Mouse (Mus musculus) CH12.LX (cell line): Measurements from ENCODE around the gene Sypl2. TPM values are rescaled to one million over a fixed set of nuclear protein-coding genes. Genes with fewer than 3 reads are reported as not detected.

Experiments
- DNase-seq: peaks from one replicate; pipeline ENCODE4 v3.0.0-alpha.2; 2013; ENCODE audit errors: extremely low read depth
- H3K27ac ChIP-seq: 2 replicates; pipeline ENCODE4 v1.5.1; 2012; ENCODE audit warnings: low read depth, mild to moderate bottlenecking, control low read depth, moderate library complexity; ENCODE audit not compliant: insufficient read depth
- H3K27me3 ChIP-seq: replicated peaks from 2 replicates; pipeline ENCODE3; 2012; ENCODE audit warnings: inconsistent platforms
- H3K36me3 ChIP-seq, 2 experiments: replicated peaks in 1 of 2; 2 replicates each; pipeline versions ENCODE3 to v1.6.1; 2012; ENCODE audit warnings: inconsistent platforms in 1 of 2, low read length in 1 of 2, mild to moderate bottlenecking in 1 of 2, mixed read lengths in 1 of 2, moderate library complexity in 1 of 2; ENCODE audit not compliant: control insufficient read depth in 1 of 2, insufficient read depth in 1 of 2
- H3K4me1 ChIP-seq, 2 experiments: 2 replicates each; pipeline ENCODE4 v1.6.1; 2012; ENCODE audit warnings: inconsistent platforms in 1 of 2, moderate library complexity in 1 of 2; ENCODE audit not compliant: insufficient read depth in 2 of 2, control insufficient read depth in 1 of 2
- H3K4me2 ChIP-seq: 2 replicates; pipeline ENCODE4 v1.6.1; 2012; ENCODE audit warnings: low read depth, mild to moderate bottlenecking, control low read depth; ENCODE audit not compliant: poor library complexity, insufficient read depth, severe bottlenecking
- H3K4me3 ChIP-seq, 3 experiments: fragments of 150-350 bp in 1 of 3; sonication (generic) in 1 of 3; replicated peaks in 1 of 3; 2 replicates each; pipeline versions ENCODE3 to v1.5.1; 2011 to 2012; ENCODE audit warnings: low read depth in 2 of 3, low read length in 2 of 3, mild to moderate bottlenecking in 2 of 3, moderate library complexity in 2 of 3, control low read depth in 1 of 3, improper control_type of control experiment in 1 of 3, inconsistent platforms in 1 of 3, mixed read lengths in 1 of 3; ENCODE audit not compliant: poor library complexity in 1 of 3
- H3K79me2 ChIP-seq: replicated peaks from 2 replicates; pipeline ENCODE4 v1.6.1; 2012; ENCODE audit warnings: mild to moderate bottlenecking, moderate library complexity; ENCODE audit not compliant: control insufficient read depth, poor library complexity, insufficient read depth, severe bottlenecking; ENCODE audit errors: extremely low read depth
- H3K9ac ChIP-seq: 2 replicates; pipeline ENCODE4 v1.6.1; 2012; ENCODE audit warnings: low read depth, mild to moderate bottlenecking, control low read depth, moderate library complexity; ENCODE audit not compliant: insufficient read depth
- H3K9me3 ChIP-seq: replicated peaks from 2 replicates; pipeline ENCODE3; 2012; ENCODE audit warnings: low read length, inconsistent platforms, mixed read lengths
- BHLHE40 ChIP-seq: IDR thresholded peaks from 2 replicates; pipeline ENCODE4 v1.6.1; 2011; ENCODE audit warnings: mild to moderate bottlenecking, low read depth, low read length, improper control_type of control experiment
- CHD2 ChIP-seq: IDR thresholded peaks from 2 replicates; pipeline ENCODE4 v1.6.1; 2011; ENCODE audit warnings: low read length, improper control_type of control experiment
- CTCF ChIP-seq, 2 experiments: IDR thresholded peaks in 1 of 2; conservative IDR thresholded peaks in 1 of 2; 2 replicates each; pipeline ENCODE4 v1.5.1; 2011 to 2012; ENCODE audit warnings: low read depth in 2 of 2, low read length in 2 of 2, improper control_type of control experiment in 1 of 2, inconsistent platforms in 1 of 2, mild to moderate bottlenecking in 1 of 2, moderate library complexity in 1 of 2
- E2F4 ChIP-seq: IDR thresholded peaks from 2 replicates; pipeline ENCODE4 v1.6.1; 2011; ENCODE audit warnings: low read depth, low read length, improper control_type of control experiment; ENCODE audit not compliant: insufficient replicate concordance
- ELF1 ChIP-seq: IDR thresholded peaks from 2 replicates; pipeline ENCODE4 v1.6.1; 2014; ENCODE audit warnings: low read depth, mild to moderate bottlenecking, inconsistent platforms, low read length, improper control_type of control experiment
- EP300 ChIP-seq: IDR thresholded peaks from 2 replicates; pipeline ENCODE4 v1.6.1; 2011; ENCODE audit warnings: low read length, improper control_type of control experiment
- ETS1 ChIP-seq: conservative IDR thresholded peaks from 2 replicates; pipeline ENCODE4 v1.6.1; 2012; ENCODE audit warnings: low read depth, mild to moderate bottlenecking, inconsistent platforms, low read length, improper control_type of control experiment, moderate library complexity
- GABPA ChIP-seq: IDR thresholded peaks from 2 replicates; pipeline ENCODE4 v1.6.1; 2012; ENCODE audit warnings: low read depth, low read length, improper control_type of control experiment, inconsistent platforms; ENCODE audit not compliant: insufficient replicate concordance
- HCFC1 ChIP-seq: IDR thresholded peaks from 2 replicates; pipeline ENCODE4 v1.6.1; 2012; ENCODE audit warnings: low read depth, mild to moderate bottlenecking, inconsistent platforms, low read length, improper control_type of control experiment
- JUN ChIP-seq: IDR thresholded peaks from 2 replicates; pipeline ENCODE4 v1.6.1; 2011; ENCODE audit warnings: low read depth, mild to moderate bottlenecking, low read length, improper control_type of control experiment, moderate library complexity; ENCODE audit not compliant: insufficient read depth
- JUND ChIP-seq: conservative IDR thresholded peaks from 2 replicates; pipeline ENCODE4 v1.6.1; 2011; ENCODE audit warnings: low read depth, low read length, improper control_type of control experiment
- MAFK ChIP-seq: IDR thresholded peaks from 2 replicates; pipeline ENCODE4 v1.6.1; 2011; ENCODE audit warnings: low read length, improper control_type of control experiment; ENCODE audit not compliant: insufficient replicate concordance
- MAX ChIP-seq: IDR thresholded peaks from 2 replicates; pipeline ENCODE4 v1.6.1; 2011; ENCODE audit warnings: low read length, improper control_type of control experiment
- MEF2A ChIP-seq: IDR thresholded peaks from 2 replicates; pipeline ENCODE4 v1.6.1; 2014; ENCODE audit warnings: low read depth, mild to moderate bottlenecking, inconsistent platforms, low read length, improper control_type of control experiment, borderline replicate concordance
- MYC ChIP-seq: IDR thresholded peaks from 2 replicates; pipeline ENCODE4 v1.6.1; 2011; ENCODE audit warnings: low read depth, mild to moderate bottlenecking, improper control_type of control experiment, low read length
- NRF1 ChIP-seq: IDR thresholded peaks from 2 replicates; pipeline ENCODE4 v1.6.1; 2014; ENCODE audit warnings: low read depth, mild to moderate bottlenecking, inconsistent platforms, low read length, improper control_type of control experiment, moderate library complexity
- PAX5 ChIP-seq: IDR thresholded peaks from 2 replicates; pipeline ENCODE4 v1.6.1; 2012; ENCODE audit warnings: low read length, inconsistent platforms, mixed read lengths
- POLR2A ChIP-seq: IDR thresholded peaks from 2 replicates; pipeline ENCODE4 v1.6.1; 2011; ENCODE audit warnings: low read depth, mild to moderate bottlenecking, improper control_type of control experiment, low read length
- POLR2AphosphoS2 ChIP-seq: IDR thresholded peaks from 2 replicates; pipeline ENCODE4 v1.6.1; 2011; ENCODE audit warnings: low read depth, low read length, improper control_type of control experiment
- RAD21 ChIP-seq: IDR thresholded peaks from 2 replicates; pipeline ENCODE4 v1.6.1; 2011; ENCODE audit warnings: low read depth, mild to moderate bottlenecking, low read length, improper control_type of control experiment, moderate library complexity
- RCOR1 ChIP-seq: conservative IDR thresholded peaks from 2 replicates; pipeline ENCODE4 v1.6.1; 2012; ENCODE audit warnings: low read depth, mild to moderate bottlenecking, inconsistent platforms, low read length, improper control_type of control experiment
- TCF12 ChIP-seq: IDR thresholded peaks from 2 replicates; pipeline ENCODE4 v1.6.1; 2014; ENCODE audit warnings: low read depth, mild to moderate bottlenecking, inconsistent platforms, low read length, improper control_type of control experiment
- USF2 ChIP-seq: conservative IDR thresholded peaks from 2 replicates; pipeline ENCODE4 v1.6.1; 2011; ENCODE audit warnings: low read depth, low read length, improper control_type of control experiment
- ZMIZ1 ChIP-seq: IDR thresholded peaks from 2 replicates; pipeline ENCODE4 v1.6.1; 2012; ENCODE audit warnings: low read depth, mild to moderate bottlenecking, inconsistent platforms, low read length, improper control_type of control experiment
- dilution Hi-C: fragments of 300-500 bp; cut with MboI; formaldehyde crosslinking; loops from 2 replicates; pipeline ENCODE4 v1.14.3; 2020; ENCODE audit warnings: low sequenced_read_pairs; ENCODE audit not compliant: extremely low pct_unique_long_range_greater_than_20kb, extremely low pct_ligation_motif_present
- in situ Hi-C: fragments of 300-500 bp; cut with MboI; formaldehyde crosslinking; loops from 3 replicates; pipeline ENCODE4 v1.14.3; 2019; ENCODE audit warnings: low sequenced_read_pairs, low pct_ligation_motif_present, low pct_unique_long_range_greater_than_20kb, mixed read lengths
- polyA plus RNA-seq: library from polyadenylated mRNA; unstranded; fragments of >175 nt; gene quantifications from 2 replicates; pipeline ENCODE4 v1.2.1, GENCODE M21; 2012; ENCODE audit warnings: low read depth; ENCODE audit not compliant: insufficient read length
- total RNA-seq, 2 experiments: library from RNA; depleted of rRNA; stranded (reverse); fragments of 300-350 nt in 1 of 2; fragments of >200 nt in 1 of 2; gene quantifications; 2 replicates each; pipeline ENCODE4 v1.2.3; 2012 to 2014

Sypl2 gene
- total and polyA plus RNA-seq, 3 experiments, result not detected

- no peak overlapping the region for H3K4me2 ChIP-seq
- TF ChIP-seq CTCF (conservative IDR thresholded peaks at IDR 0.05 in 1 of 2, IDR thresholded peaks at IDR 0.05 in 1 of 2; ENCODE audit: low read depth in 2 of 2, low read length in 2 of 2), result no peak
- TF ChIP-seq MAX, result no peak
- no peak for TF ChIP-seq MEF2A
- no peak for TF ChIP-seq MAFK
- no peak for TF ChIP-seq RAD21
- no peak for TF ChIP-seq ZMIZ1
- TF ChIP-seq BHLHE40, result no peak
- TF ChIP-seq, all 38 proteins: peak for 0
- dilution Hi-C loops (no loop called here), in situ Hi-C loops (no loop called here)
- no peak for DNase-seq
- Histone ChIP-seq H3K79me2 (no peaks in the 10 kb centered on the region), H3K9me3 (no peaks in the 10 kb centered on the region), H3K4me1 (peaks cover 7 to 15% of the 10 kb centered on the region in 2 experiments), H3K27ac (no peak overlapping the region), H3K27me3 (peaks cover 38% of the 10 kb centered on the region), H3K36me3 (peaks cover 0 to 3% of the 10 kb centered on the region in 2 experiments), H3K9ac (no peak overlapping the region), H3K4me3 (no peak overlapping the region)
Measured at GRCm38 (mm10) chr3:108188716-108189490, 37.5 kb downstream of the Sypl2 start.

- dilution Hi-C loops, result no loop called here
Measured at GRCm38 (mm10) chr3:108187111-108187795, 39.2 kb downstream of the Sypl2 start.

More at GRCm38 (mm10) chr3:108187111-108187795, 39.2 kb downstream of the Sypl2 start:
- Histone ChIP-seq H3K9ac (no peak overlapping the region), H3K4me1 (peaks cover 7 to 15% of the 10 kb centered on the region in 2 experiments), H3K27ac (no peak overlapping the region), H3K27me3 (peaks cover 40% of the 10 kb centered on the region), H3K79me2 (no peaks in the 10 kb centered on the region), H3K36me3 (no peaks in the 10 kb centered on the region), H3K4me3 (no peak overlapping the region), H3K9me3 (no peaks in the 10 kb centered on the region), H3K4me2 (no peak overlapping the region)
- no peak for TF ChIP-seq POLR2AphosphoS2
- TF ChIP-seq JUN, result no peak
- TF ChIP-seq HCFC1, result no peak
- no peak for TF ChIP-seq ELF1
- no peak for TF ChIP-seq TCF12
- TF ChIP-seq CHD2, result no peak
- TF ChIP-seq JUND, result no peak
- TF ChIP-seq NRF1, result no peak
- TF ChIP-seq MEF2A, result no peak
- no peak for TF ChIP-seq USF2
- TF ChIP-seq RAD21, result no peak
- no peak for TF ChIP-seq RCOR1
- TF ChIP-seq EP300, result no peak
- no peak for TF ChIP-seq E2F4
- TF ChIP-seq GABPA, result no peak
- no peak for TF ChIP-seq MYC
- TF ChIP-seq ETS1, result no peak
- no peak for TF ChIP-seq PAX5
- TF ChIP-seq MAFK, result no peak
- no peak for TF ChIP-seq POLR2A
- in situ Hi-C loops, result no loop called here
- no peak for DNase-seq
